Mouse (Mus musculus): ENCODE results near the gene Mast4. TPM values are rescaled to one million over a fixed set of nuclear protein-coding genes. Genes with fewer than 3 reads are reported as not detected.

The Mast4 gene
- total and polyA plus RNA-seq, 3 experiments: 0.99 to 7.4 (median 6.1) TPM

- 0 out of 2 replicates have a peak, but pooled peaks have one; percentile 34 for TF ChIP-seq UBTF (IDR thresholded peaks at IDR 0.05; ENCODE audit: low read depth, low read length)
- peak; percentile 65; the same call in 1 of the 2 replicates for TF ChIP-seq TBP (conservative IDR thresholded peaks at IDR 0.05; ENCODE audit: low read depth, low read length)
- 0 out of 2 replicates have a peak, but pooled peaks have one; percentile 11 for TF ChIP-seq HCFC1 (IDR thresholded peaks at IDR 0.05; ENCODE audit: low read depth, low read length)
- TF ChIP-seq ELF1 (IDR thresholded peaks at IDR 0.05; ENCODE audit: low read depth, low read length): 0 out of 2 replicates have a peak, but pooled peaks have one; percentile 36
- TF ChIP-seq JUND (conservative IDR thresholded peaks at IDR 0.05; ENCODE audit: low read depth, low read length): peak; percentile 72
- TF ChIP-seq EP300 (IDR thresholded peaks at IDR 0.05; ENCODE audit: low read length): peak; percentile 91
- peak; percentile 70 for TF ChIP-seq MAX (IDR thresholded peaks at IDR 0.05; ENCODE audit: low read length)
- TF ChIP-seq CHD2 (IDR thresholded peaks at IDR 0.05; ENCODE audit: low read length): peak; percentile 62; the same call in 1 of the 2 replicates
- no peak for TF ChIP-seq POLR2A (IDR thresholded peaks at IDR 0.05; ENCODE audit: low read depth, low read length)
- no peak for TF ChIP-seq GABPA (IDR thresholded peaks at IDR 0.05; ENCODE audit: insufficient replicate concordance, low read depth, low read length)
- no peak for TF ChIP-seq ZNF384 (IDR thresholded peaks at IDR 0.05; ENCODE audit: low read depth, low read length)
- no peak for TF ChIP-seq KAT2A (IDR thresholded peaks at IDR 0.05; ENCODE audit: insufficient replicate concordance, low read length)
- TF ChIP-seq SIN3A (IDR thresholded peaks at IDR 0.05; ENCODE audit: low read length): 0 out of 2 replicates have a peak, but pooled peaks have one; percentile 17
- no peak for TF ChIP-seq PAX5 (IDR thresholded peaks at IDR 0.05; ENCODE audit: low read length)
- TF ChIP-seq TCF12 (IDR thresholded peaks at IDR 0.05; ENCODE audit: low read depth, low read length): peak; percentile 24; the same call in 1 of the 2 replicates
- peak; percentile 88 for TF ChIP-seq IRF4 (IDR thresholded peaks at IDR 0.05; ENCODE audit: low read depth, low read length)
- no peak for TF ChIP-seq USF1 (IDR thresholded peaks at IDR 0.05; ENCODE audit: low read depth, low read length)
These were observed 457.1 kb downstream of the Mast4 start (continued) for GRCm38 (mm10) chr13:102877154-102877553.

GRCm38 (mm10) chr13:102875520-102875919, 458.8 kb downstream of the Mast4 start:
- dilution Hi-C loops (cut with MboI; ENCODE audit: extremely low pct_ligation_motif_present, extremely low pct_unique_long_range_greater_than_20kb, low sequenced_read_pairs) (no loop called here), in situ Hi-C loops (cut with MboI; ENCODE audit: low pct_ligation_motif_present, low pct_unique_long_range_greater_than_20kb, low sequenced_read_pairs) (no loop called here)
- H3K9ac ChIP-seq (ENCODE audit: insufficient read depth, low read depth): peak overlapping the region; percentile 80

GRCm38 (mm10) chr13:102875144-102875476, 459.2 kb downstream of the Mast4 start:
- H3K9ac ChIP-seq (ENCODE audit: insufficient read depth, low read depth): peak overlapping the region; percentile 80; the same call in 1 of the 2 replicates
- H3K4me3 ChIP-seq (replicated peaks in 1 of 3; ENCODE audit: low read depth in 2 of 3, low read length in 2 of 3, poor library complexity in 1 of 3): no peak overlapping the region
- in situ Hi-C loops (cut with MboI; ENCODE audit: low pct_ligation_motif_present, low pct_unique_long_range_greater_than_20kb, low sequenced_read_pairs): no loop called here
- DNase-seq (ENCODE audit: extremely low read depth): no peak
- peaks cover 66% of the 10 kb centered on the region for H3K79me2 ChIP-seq (replicated peaks; ENCODE audit: control insufficient read depth, extremely low read depth, insufficient read depth, poor library complexity, severe bottlenecking)
- no peaks in the 10 kb centered on the region for H3K36me3 ChIP-seq (replicated peaks in 1 of 2; ENCODE audit: control insufficient read depth in 1 of 2, insufficient read depth in 1 of 2, low read length in 1 of 2)
- peak overlapping the region; percentile 49 for H3K27ac ChIP-seq (ENCODE audit: insufficient read depth, low read depth)
- peak overlapping the region; percentile 91; the same call in 1 of the 2 replicates for H3K4me2 ChIP-seq (ENCODE audit: insufficient read depth, low read depth, poor library complexity, severe bottlenecking)
- H3K4me1 ChIP-seq (ENCODE audit: control insufficient read depth in 1 of 2, insufficient read depth in 2 of 2): peaks cover 17 to 71% of the 10 kb centered on the region in 2 experiments
- dilution Hi-C loops (cut with MboI; ENCODE audit: extremely low pct_ligation_motif_present, extremely low pct_unique_long_range_greater_than_20kb, low sequenced_read_pairs): no loop called here
- no peak for TF ChIP-seq TBP (conservative IDR thresholded peaks at IDR 0.05; ENCODE audit: low read depth, low read length)
- TF ChIP-seq KAT2A (IDR thresholded peaks at IDR 0.05; ENCODE audit: insufficient replicate concordance, low read length): no peak
- no peak for TF ChIP-seq RCOR1 (conservative IDR thresholded peaks at IDR 0.05; ENCODE audit: low read depth, low read length)
- TF ChIP-seq MYC (IDR thresholded peaks at IDR 0.05; ENCODE audit: low read depth, low read length): 0 out of 2 replicates have a peak, but pooled peaks have one; percentile 7
- TF ChIP-seq HCFC1 (IDR thresholded peaks at IDR 0.05; ENCODE audit: low read depth, low read length): no peak
- H3K9me3 ChIP-seq (replicated peaks; ENCODE audit: low read length): no peaks in the 10 kb centered on the region
- no peaks in the 10 kb centered on the region for H3K27me3 ChIP-seq (replicated peaks)

More at GRCm38 (mm10) chr13:102875520-102875919, 458.8 kb downstream of the Mast4 start:
- Histone ChIP-seq H3K4me3 (replicated peaks in 1 of 3; ENCODE audit: low read depth in 2 of 3, low read length in 2 of 3, poor library complexity in 1 of 3) (no peak overlapping the region), H3K27ac (ENCODE audit: insufficient read depth, low read depth) (peak overlapping the region; percentile 40; the same call in 1 of the 2 replicates), H3K36me3 (replicated peaks in 1 of 2; ENCODE audit: control insufficient read depth in 1 of 2, insufficient read depth in 1 of 2, low read length in 1 of 2) (no peaks in the 10 kb centered on the region), H3K4me2 (ENCODE audit: insufficient read depth, low read depth, poor library complexity, severe bottlenecking) (peak overlapping the region; percentile 60), H3K79me2 (replicated peaks; ENCODE audit: control insufficient read depth, extremely low read depth, insufficient read depth, poor library complexity, severe bottlenecking) (peaks cover 64% of the 10 kb centered on the region), H3K4me1 (ENCODE audit: control insufficient read depth in 1 of 2, insufficient read depth in 2 of 2) (peaks cover 21 to 75% of the 10 kb centered on the region in 2 experiments), H3K9me3 (replicated peaks; ENCODE audit: low read length) (no peaks in the 10 kb centered on the region), H3K27me3 (replicated peaks) (no peaks in the 10 kb centered on the region)
- no peak for DNase-seq (ENCODE audit: extremely low read depth)
- TF ChIP-seq ZC3H11A (IDR thresholded peaks at IDR 0.05; ENCODE audit: low read depth, low read length) (no peak), POLR2A (IDR thresholded peaks at IDR 0.05; ENCODE audit: low read depth, low read length) (no peak), ETS1 (conservative IDR thresholded peaks at IDR 0.05; ENCODE audit: low read depth, low read length) (no peak), USF1 (IDR thresholded peaks at IDR 0.05; ENCODE audit: low read depth, low read length) (no peak)

Data from CH12.LX (cell line).